8 mouse cellular contexts compared by ENCODE assay signal in the genomic region with DNA sequence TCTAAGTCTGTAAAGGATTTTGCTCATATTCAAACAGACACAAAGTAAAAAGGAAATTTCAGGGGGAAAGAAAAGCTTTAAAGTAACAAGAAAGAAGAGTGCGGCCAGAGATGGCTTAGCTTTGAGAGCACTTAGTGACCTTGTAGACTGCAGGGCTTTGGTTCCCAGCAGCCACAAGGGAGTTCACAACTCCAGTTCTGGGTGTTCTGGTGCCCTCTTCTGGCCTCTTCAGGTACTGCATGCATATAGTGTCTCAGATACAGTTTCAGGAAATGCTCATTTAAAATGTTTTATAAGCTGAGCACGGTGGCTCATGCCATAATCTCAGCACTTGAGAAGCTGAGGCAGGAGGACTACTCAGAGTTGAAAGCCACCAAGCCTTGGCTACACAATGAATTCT. TPM values are rescaled to one million over a fixed set of nuclear protein-coding genes. Genes with fewer than 3 reads are reported as not detected.
DNase-seq lines count a peak whose midpoint lies in the region; ATAC-seq and TF ChIP-seq lines count a peak whose summit lies in the region.

No protein-coding gene starts in this region.

- peak; percentile 8 for DNase-seq in kidney, adult 18-20 months
- DNase-seq in A20 (ENCODE audit: low read depth, low spot score) = peak; percentile 50
- DNase-seq in MEL (ENCODE audit: low read depth, low spot score) = peak; percentile 68
- peak; percentile 9 for DNase-seq in lung, postnatal 14 days
- DNase-seq in adrenal gland, postnatal 14 days = no peak
- DNase-seq in heart, adult 18-20 months = no peak
- DNase-seq in urinary bladder, postnatal 4 days (ENCODE audit: low spot score in 2 of 2) = no peak

- no peak for TF ChIP-seq EP300 in MEL (IDR thresholded peaks at IDR 0.05; ENCODE audit: low read depth in 1 of 2, low read length in 2 of 2)

- H3K79me2 ChIP-seq in MEL (ENCODE audit: control insufficient read depth, insufficient read depth, low read length, poor library complexity) = no peaks in the 10 kb centered on the region

- TF ChIP-seq RAD21 in MEL (IDR thresholded peaks at IDR 0.05; ENCODE audit: low read depth, low read length) = peak; percentile 64

- H3K4me2 ChIP-seq in kidney, embryonic 16.5 days (replicated peaks; ENCODE audit: low read depth, low read length) = no peak overlapping the region

- no peak for ATAC-seq in kidney, embryonic 16.5 days (ENCODE audit: low FRiP score, low TSS enrichment)

- H3K27ac ChIP-seq in kidney, embryonic 16.5 days (ENCODE audit: low read length) = no peak overlapping the region
- no peak overlapping the region for H3K27ac ChIP-seq in MEL (ENCODE audit: control insufficient read depth, low read depth, low read length)

- H3K4me1 ChIP-seq in kidney, embryonic 16.5 days (ENCODE audit: insufficient read depth, low read length) = no peaks in the 10 kb centered on the region
- H3K4me1 ChIP-seq in MEL (ENCODE audit: control insufficient read depth in 1 of 2, insufficient read depth in 2 of 2, low read length in 2 of 2) = no peaks in the 10 kb centered on the region

- no peaks in the 10 kb centered on the region; the same call in 1 of the 2 replicates for H3K9me3 ChIP-seq in kidney, embryonic 16.5 days (ENCODE audit: low read length)
- no peaks in the 10 kb centered on the region for H3K9me3 ChIP-seq in MEL (replicated peaks; ENCODE audit: insufficient read depth, low read length)

- H3K9ac ChIP-seq in kidney, embryonic 16.5 days (replicated peaks; ENCODE audit: low read length) = no peak overlapping the region
- H3K9ac ChIP-seq in MEL (ENCODE audit: control insufficient read depth, low read depth, low read length, poor library complexity, severe bottlenecking) = no peak overlapping the region

- no peak for TF ChIP-seq POLR2A in MEL (IDR thresholded peaks at IDR 0.05; ENCODE audit: control insufficient read depth in 1 of 2, insufficient read depth in 1 of 2, low read depth in 1 of 2, low read length in 2 of 2, poor library complexity in 1 of 2)

- no peak overlapping the region for H3K4me3 ChIP-seq in kidney, embryonic 16.5 days (ENCODE audit: low read length)
- no peak overlapping the region for H3K4me3 ChIP-seq in MEL (ENCODE audit: control insufficient read depth in 1 of 2, insufficient read depth in 1 of 2, low read depth in 2 of 2, low read length in 2 of 2)

- WGBS in kidney, embryonic 16.5 days = 84% methylated on average over 2 of the region's 2 CpGs

- no peaks in the 10 kb centered on the region for H3K36me3 ChIP-seq in kidney, embryonic 16.5 days (ENCODE audit: insufficient read depth, low read length)
- H3K36me3 ChIP-seq in MEL (ENCODE audit: control insufficient read depth in 1 of 2, insufficient read depth in 2 of 2, low read length in 2 of 2) = no peaks in the 10 kb centered on the region

- TF ChIP-seq CTCF in MEL (IDR thresholded peaks at IDR 0.05 in 2 of 3, conservative IDR thresholded peaks at IDR 0.05 in 1 of 3; ENCODE audit: control insufficient read depth in 1 of 3, insufficient read depth in 1 of 3, low read depth in 2 of 3, low read length in 3 of 3, poor library complexity in 1 of 3, severe bottlenecking in 1 of 3) = peak; percentile 69 to 77 (median 70)

- no peaks in the 10 kb centered on the region for H3K27me3 ChIP-seq in kidney, embryonic 16.5 days (ENCODE audit: insufficient read depth, low read length)
- no peaks in the 10 kb centered on the region for H3K27me3 ChIP-seq in MEL (ENCODE audit: control insufficient read depth in 1 of 2, insufficient read depth in 2 of 2, low read length in 2 of 2)

TF ChIP-seq in MEL, 35 proteins besides CTCF, POLR2A, EP300 and RAD21:
- TF ChIP-seq TCF12 (IDR thresholded peaks at IDR 0.05; ENCODE audit: low read depth, low read length) (no peak), ZC3H11A (IDR thresholded peaks at IDR 0.05; ENCODE audit: low read depth, low read length) (peak; percentile 60), KAT2A (conservative IDR thresholded peaks at IDR 0.05; ENCODE audit: low read depth, low read length) (no peak), TAL1 (IDR thresholded peaks at IDR 0.05; ENCODE audit: low read length) (no peak), SMC3 (IDR thresholded peaks at IDR 0.05; ENCODE audit: low read depth, low read length) (peak; percentile 74)

RNA-seq across cellular contexts. Expression of gene Whamm, which starts 55.4 kb away (rescaled TPM):
- polyA plus RNA-seq in kidney, embryonic 16.5 days (2015; fragmentation: Nextera tagmentation; extraction: Ambion mirVana) = 1.2 and 3.4 TPM in 2 replicates
- 9.4 and 11.1 TPM in 2 replicates for total RNA-seq in MEL (2012; rRNA removed)
- 10 to 100 TPM in 1 of 2 experiments, not detected in 1; 22.9 TPM for polyA plus RNA-seq in MEL (2012; ENCODE audit: insufficient read depth in 1 of 2, insufficient read length in 2 of 2, low read depth in 1 of 2, low replicate concordance in 2 of 2, missing spikeins in 1 of 2)
- total RNA-seq in adrenal gland, postnatal 14 days (2021) = 16.1 and 18.3 TPM in 2 replicates
- total RNA-seq in heart, adult 18-20 months (2021) = 1 to 10 TPM; 7.3 to 9.1 TPM

RNA-seq across cellular contexts. Expression of gene Fsd2, which starts 59.7 kb away (rescaled TPM):
- 0.19 and 0.27 TPM in 2 replicates for polyA plus RNA-seq in kidney, embryonic 16.5 days (2015; fragmentation: Nextera tagmentation; extraction: Ambion mirVana)
- total RNA-seq in MEL (2012; rRNA removed) = not detected in 2 replicates
- under 1 TPM in 1 of 2 experiments, not detected in 1; 0.03 TPM for polyA plus RNA-seq in MEL (2012; ENCODE audit: insufficient read depth in 1 of 2, insufficient read length in 2 of 2, low read depth in 1 of 2, low replicate concordance in 2 of 2, missing spikeins in 1 of 2)
- total RNA-seq in adrenal gland, postnatal 14 days (2021) = 1.3 and 2.0 TPM in 2 replicates
- total RNA-seq in heart, adult 18-20 months (2021) = 100 to 1,000 TPM; 322 to 355 TPM

Comparison
In these comparisons a context has a peak if more than half of its experiments do, and no peak if none do; other contexts are left out.
1. DNase-seq: peak in kidney, adult 18-20 months (single experiment), A20 (single experiment), MEL (single experiment) and lung, postnatal 14 days (single experiment); none in adrenal gland, postnatal 14 days (single experiment), heart, adult 18-20 months (0 of 2) and urinary bladder, postnatal 4 days (0 of 2).
2. RNA of gene Fsd2, which starts 59.7 kb away (total RNA-seq): 322 to 355 TPM in heart, adult 18-20 months; 1.3 to 2.0 TPM in adrenal gland, postnatal 14 days and not detected in MEL; every median in the first group is over 100 times any median in the second.